ENCODE assay signal across 8 mouse cellular contexts in the genomic region with DNA sequence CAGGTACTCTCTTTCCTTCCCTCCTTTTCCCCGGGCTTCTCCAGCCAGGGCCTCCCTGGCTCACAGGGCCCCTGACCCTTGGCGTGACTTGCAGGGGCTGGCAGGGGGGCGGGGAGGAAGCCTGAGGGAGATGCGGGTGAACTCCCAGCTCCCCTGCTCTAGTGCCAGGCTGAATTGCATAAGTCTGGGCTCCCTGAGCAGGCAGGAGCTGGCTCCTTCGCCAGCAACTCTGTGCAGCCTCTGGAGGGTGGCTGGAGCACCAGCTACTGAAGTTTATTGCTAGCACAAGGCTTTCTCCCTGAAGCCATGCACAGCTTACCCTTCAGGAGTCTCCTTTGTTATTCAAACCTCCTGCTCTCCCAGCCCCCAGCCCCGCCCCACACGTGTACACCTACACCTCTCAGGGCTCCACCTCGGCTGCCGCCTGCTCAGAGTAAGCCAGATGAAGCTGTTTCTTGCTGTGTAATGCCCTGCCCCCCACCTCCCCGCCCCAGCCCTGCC.
DNase-seq lines count a peak whose midpoint lies in the region; ATAC-seq and TF ChIP-seq lines count a peak whose summit lies in the region.

No protein-coding gene starts in this region.

- no peaks in the 10 kb centered on the region for H3K36me3 ChIP-seq in E14TG2a.4 (ENCODE audit: insufficient read depth, low read length)
- H3K36me3 ChIP-seq in forebrain, embryonic 11.5 days (ENCODE audit: control insufficient read depth, insufficient read depth, low read length) = no peaks in the 10 kb centered on the region
- no peaks in the 10 kb centered on the region for H3K36me3 ChIP-seq in kidney, embryonic 15.5 days
- H3K36me3 ChIP-seq in neural tube, embryonic 14.5 days (ENCODE audit: control insufficient read depth, insufficient read depth, low read length) = no peaks in the 10 kb centered on the region

- WGBS in forebrain, embryonic 11.5 days = 9% methylated on average over 9 of the region's 10 CpGs
- WGBS in kidney, embryonic 15.5 days = 23% methylated on average over 10 of the region's 10 CpGs
- 12% methylated on average over 7 of the region's 10 CpGs for WGBS in neural tube, embryonic 14.5 days

- no peak overlapping the region for H3K27ac ChIP-seq in forebrain, embryonic 11.5 days (ENCODE audit: low read depth, low read length)
- H3K27ac ChIP-seq in kidney, embryonic 15.5 days = peak overlapping the region; percentile 77
- no peak overlapping the region for H3K27ac ChIP-seq in neural tube, embryonic 14.5 days (ENCODE audit: low read depth, low read length)

- TF ChIP-seq CTCF in E14TG2a.4 (conservative IDR thresholded peaks at IDR 0.05; ENCODE audit: low read length) = no peak

- H3K27me3 ChIP-seq in E14TG2a.4 (ENCODE audit: insufficient read depth, low read length) = peaks cover 14% of the 10 kb centered on the region; the same call in 1 of the 2 replicates
- peaks cover 34% of the 10 kb centered on the region for H3K27me3 ChIP-seq in forebrain, embryonic 11.5 days (ENCODE audit: control insufficient read depth, insufficient read depth, low read length)
- peaks cover 86% of the 10 kb centered on the region for H3K27me3 ChIP-seq in kidney, embryonic 15.5 days
- H3K27me3 ChIP-seq in neural tube, embryonic 14.5 days (ENCODE audit: control insufficient read depth, insufficient read depth, low read length) = peaks cover 3% of the 10 kb centered on the region; the same call in 1 of the 2 replicates

- peak; percentile 30 for DNase-seq in embryo, embryonic 11 days
- no peak for DNase-seq in embryo, embryonic 9.5 days (ENCODE audit: extremely low spot score)
- DNase-seq in forebrain, embryonic 11.5 days (ENCODE audit: low spot score) = peak; percentile 52
- no peak for DNase-seq in testis, postnatal 10 days (ENCODE audit: low spot score)
- DNase-seq in layer of hippocampus, postnatal 14 days (ENCODE audit: low spot score in 2 of 2) = no peak

- H3K4me1 ChIP-seq in E14TG2a.4 (replicated peaks; ENCODE audit: low read depth, low read length) = peaks cover 38% of the 10 kb centered on the region
- no peaks in the 10 kb centered on the region for H3K4me1 ChIP-seq in forebrain, embryonic 11.5 days (replicated peaks; ENCODE audit: control insufficient read depth, insufficient read depth, low read length)
- H3K4me1 ChIP-seq in kidney, embryonic 15.5 days = peaks cover 27% of the 10 kb centered on the region
- no peaks in the 10 kb centered on the region for H3K4me1 ChIP-seq in neural tube, embryonic 14.5 days (ENCODE audit: control insufficient read depth, insufficient read depth, low read length)

- H3K9ac ChIP-seq in forebrain, embryonic 11.5 days (ENCODE audit: low read length) = peak overlapping the region; percentile 32; the same call in 1 of the 2 replicates
- no peak overlapping the region for H3K9ac ChIP-seq in kidney, embryonic 15.5 days
- no peak overlapping the region for H3K9ac ChIP-seq in neural tube, embryonic 14.5 days (replicated peaks; ENCODE audit: low read depth, low read length)

- peak; percentile 24; the same call in 1 of the 2 replicates for ATAC-seq in forebrain, embryonic 11.5 days (replicated peaks; ENCODE audit: low FRiP score)
- peak; percentile 82 for ATAC-seq in kidney, embryonic 15.5 days (replicated peaks; ENCODE audit: low FRiP score)
- peak; percentile 26; the same call in 1 of the 2 replicates for ATAC-seq in neural tube, embryonic 14.5 days (ENCODE audit: low read depth)

- H3K4me3 ChIP-seq in E14TG2a.4 (replicated peaks; ENCODE audit: low read length) = peak overlapping the region; percentile 66
- 0 out of 2 replicates have a peak overlapping the region, but pooled peaks have one; percentile 7 for H3K4me3 ChIP-seq in forebrain, embryonic 11.5 days (ENCODE audit: low read depth, low read length)
- H3K4me3 ChIP-seq in kidney, embryonic 15.5 days (replicated peaks) = peak overlapping the region; percentile 24
- H3K4me3 ChIP-seq in neural tube, embryonic 14.5 days (ENCODE audit: low read depth, low read length) = peak overlapping the region; percentile 21; the same call in 1 of the 2 replicates

- H3K4me2 ChIP-seq in forebrain, embryonic 11.5 days (ENCODE audit: low read depth, low read length, severe bottlenecking) = peak overlapping the region; percentile 48
- peak overlapping the region; percentile 59 for H3K4me2 ChIP-seq in kidney, embryonic 15.5 days
- peak overlapping the region; percentile 54 for H3K4me2 ChIP-seq in neural tube, embryonic 14.5 days (ENCODE audit: low read depth, low read length)

- H3K9me3 ChIP-seq in E14TG2a.4 (ENCODE audit: low read length) = no peaks in the 10 kb centered on the region
- no peaks in the 10 kb centered on the region for H3K9me3 ChIP-seq in forebrain, embryonic 11.5 days (ENCODE audit: control insufficient read depth, low read length)
- H3K9me3 ChIP-seq in kidney, embryonic 15.5 days (replicated peaks) = no peaks in the 10 kb centered on the region
- H3K9me3 ChIP-seq in neural tube, embryonic 14.5 days (ENCODE audit: control insufficient read depth, low read length) = no peaks in the 10 kb centered on the region

Comparison
In these comparisons a context has a peak if more than half of its experiments do, and no peak if none do; other contexts are left out.
1. DNase-seq: peak in embryo, embryonic 11 days (single experiment) and forebrain, embryonic 11.5 days (single experiment); none in embryo, embryonic 9.5 days (single experiment), testis, postnatal 10 days (single experiment) and layer of hippocampus, postnatal 14 days (0 of 2).
2. H3K4me3 ChIP-seq: peak in every context shown above with its lines; median percentile 66 in E14TG2a.4; 24 in kidney, embryonic 15.5 days; 21 in neural tube, embryonic 14.5 days; 7 in forebrain, embryonic 11.5 days.
3. ATAC-seq: peak in every context shown above with its lines; median percentile 82 in kidney, embryonic 15.5 days; 26 in neural tube, embryonic 14.5 days; 24 in forebrain, embryonic 11.5 days.
4. Peak in every context shown above with its lines, with median percentiles within 50 percentile points of each other: H3K4me2 ChIP-seq.